Mouse (Mus musculus) liver, adult 2 months (tissue): ENCODE measurements at regions not wholly inside any gene's neighbourhood (a gene's known extent, or its start where the extent isn't known, plus 50 kb on each side); places are given as distances from the start of the nearest gene placed in this dataset.
"Not testable (repeated sequence)": the region's sequence is repeated elsewhere in the genome, so short reads cannot be mapped to it uniquely, and the experiment has no call there.

Source experiments
- DNase-seq: peaks from one replicate; pipeline ENCODE4 v3.0.0-alpha.2; 2011; ENCODE audit warnings: low read depth, low spot score; ENCODE audit errors: extremely low read depth
- H3K27ac ChIP-seq: fragments of 200-500 bp; replicated peaks from 2 replicates; pipeline ENCODE4 v1.5.1; 2012; ENCODE audit warnings: low read depth, mild to moderate bottlenecking, control low read depth, inconsistent platforms, low read length; ENCODE audit not compliant: insufficient read depth
- H3K27me3 ChIP-seq: fragments of 200-500 bp; 2 replicates; pipeline ENCODE4 v1.6.1; 2012; ENCODE audit warnings: mild to moderate bottlenecking, moderate library complexity, low read length, inconsistent platforms; ENCODE audit not compliant: control insufficient read depth, insufficient read depth
- H3K36me3 ChIP-seq: fragments of 200-500 bp; 2 replicates; pipeline ENCODE4 v1.6.1; 2012; ENCODE audit warnings: low read length, inconsistent platforms; ENCODE audit not compliant: control insufficient read depth, insufficient read depth
- H3K4me1 ChIP-seq: fragments of 200-500 bp; 2 replicates; pipeline ENCODE4 v1.6.1; 2011; ENCODE audit warnings: low read length; ENCODE audit not compliant: control insufficient read depth, insufficient read depth
- H3K4me3 ChIP-seq: fragments of 200-500 bp; 2 replicates; pipeline ENCODE4 v1.5.1; 2011; ENCODE audit warnings: low read depth, mild to moderate bottlenecking, control low read depth, low read length, moderate library complexity; ENCODE audit not compliant: insufficient read depth
- H3K79me2 ChIP-seq: fragments of 200-500 bp; 2 replicates; pipeline ENCODE4 v1.6.1; 2012; ENCODE audit warnings: inconsistent platforms, mild to moderate bottlenecking, low read length, moderate library complexity; ENCODE audit not compliant: control insufficient read depth, insufficient read depth
- H3K9ac ChIP-seq: fragments of 200-500 bp; 2 replicates; pipeline ENCODE4 v1.6.1; 2012; ENCODE audit warnings: low read depth, mild to moderate bottlenecking, control low read depth, inconsistent platforms, low read length
- CTCF ChIP-seq: fragments of 200-500 bp; IDR thresholded peaks from 2 replicates; pipeline ENCODE4 v1.5.1; 2011; ENCODE audit warnings: low read depth, low read length, control low read depth
- POLR2A ChIP-seq: fragments of 200-500 bp; IDR thresholded peaks from 2 replicates; pipeline ENCODE4 v1.6.1; 2011; ENCODE audit warnings: low read length, control low read depth; ENCODE audit not compliant: insufficient read depth; ENCODE audit errors: extremely low read depth
- whole genome bisulfite sequencing: fragments of 180-500 bp; shearing (Covaris S2); methylation state at CpG from one replicate; pipeline ENCODE4 v1.1.7; 2018; 5-methylcytosine and 5-hydroxymethylcytosine counted together

DNA sequence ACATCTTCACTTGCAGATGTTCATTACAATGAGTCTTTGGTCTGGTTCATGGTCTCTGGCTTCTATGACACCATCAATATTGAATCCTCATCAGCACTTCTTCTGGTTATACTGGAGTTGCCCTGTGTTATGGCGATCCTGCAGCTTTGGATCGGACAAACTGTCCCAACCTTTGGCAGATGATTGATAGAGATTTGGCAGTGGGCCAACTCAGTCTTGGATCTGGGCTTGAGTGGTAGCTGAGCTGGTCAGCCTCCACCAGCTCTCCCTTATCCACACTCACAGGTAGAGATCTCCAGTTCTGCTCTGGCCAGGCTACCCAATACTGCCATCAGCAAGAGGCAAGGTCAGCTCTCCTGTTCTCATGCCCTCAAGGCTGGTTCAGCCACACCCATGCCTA, 168.4 kb upstream of the Crygf start:
- WGBS, result 25% methylated on average over 2 of the region's 2 CpGs

GRCm38 (mm10) chr1:65761141-65761540, 165.2 kb upstream of the Crygf start:
- Histone ChIP-seq H3K27me3 (no peaks in the 10 kb centered on the region), H3K79me2 (no peaks in the 10 kb centered on the region), H3K27ac (no peak overlapping the region), H3K4me3 (no peak overlapping the region), H3K9ac (no peak overlapping the region), H3K36me3 (no peaks in the 10 kb centered on the region), H3K4me1 (no peaks in the 10 kb centered on the region)
- WGBS, result 77% methylated on average over 2 of the region's 2 CpGs
- DNase-seq, result no peak
- TF ChIP-seq POLR2A (no peak), CTCF (no peak)

More for the DNA sequence above, 168.4 kb upstream of the Crygf start:
- Histone ChIP-seq H3K27ac (no peak overlapping the region), H3K4me3 (no peak overlapping the region), H3K36me3 (no peaks in the 10 kb centered on the region), H3K9ac (no peak overlapping the region), H3K27me3 (no peaks in the 10 kb centered on the region), H3K4me1 (no peaks in the 10 kb centered on the region), H3K79me2 (no peaks in the 10 kb centered on the region)
- peak; percentile 11 for DNase-seq
- no peak for TF ChIP-seq POLR2A
- no peak for TF ChIP-seq CTCF

DNA sequence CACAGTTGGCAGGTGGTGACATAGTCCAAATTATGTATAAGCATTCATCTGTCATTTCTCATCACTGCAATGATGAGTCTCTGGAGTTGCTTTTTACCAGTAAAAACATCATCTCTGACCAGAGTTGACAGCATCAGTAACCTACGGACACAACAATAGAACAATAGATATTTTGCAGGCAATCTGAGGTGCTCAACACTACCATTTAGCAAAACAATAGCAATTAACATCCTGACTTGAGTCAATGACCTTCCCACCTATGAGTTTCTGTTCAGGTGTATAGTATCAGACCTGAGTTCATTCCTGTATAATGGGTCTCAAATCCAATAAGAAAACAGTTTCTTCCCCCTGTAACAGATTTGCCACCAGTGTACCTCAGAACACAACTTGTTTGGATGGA, 126.1 kb upstream of the Crygf start:
- Histone ChIP-seq H3K27me3 (no peaks in the 10 kb centered on the region), H3K27ac (no peak overlapping the region), H3K36me3 (no peaks in the 10 kb centered on the region), H3K79me2 (no peaks in the 10 kb centered on the region), H3K4me1 (no peaks in the 10 kb centered on the region), H3K4me3 (no peak overlapping the region), H3K9ac (no peak overlapping the region)
- no peak for DNase-seq
- WGBS, result 83% methylated on average over 1 of the region's 1 CpGs
- TF ChIP-seq POLR2A (no peak), CTCF (no peak)

DNA sequence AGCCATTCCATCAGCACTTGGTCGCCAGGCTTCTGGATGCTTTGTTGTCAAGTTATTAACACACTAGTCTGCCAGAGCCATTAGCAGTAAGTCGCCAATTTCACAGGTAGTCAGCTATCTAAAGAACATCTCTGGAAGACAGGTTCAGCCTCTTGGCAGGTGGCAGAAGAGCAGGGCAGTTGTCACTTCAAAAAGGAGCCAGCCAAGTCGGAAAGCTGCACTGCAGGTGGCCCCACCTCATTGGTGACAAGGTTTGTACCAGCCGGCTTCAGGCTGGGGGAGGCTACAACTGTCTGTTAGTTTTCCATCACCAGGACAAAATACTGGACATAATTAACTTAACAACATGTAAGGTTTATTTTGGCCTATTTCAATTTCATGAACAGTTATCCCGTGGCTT, 105.5 kb upstream of the Crygf start:
- DNase-seq, result no peak
- H3K4me3 ChIP-seq, result no peak overlapping the region
- H3K27ac ChIP-seq, result no peak overlapping the region
- H3K4me1 ChIP-seq, result no peaks in the 10 kb centered on the region
- H3K9ac ChIP-seq, result no peak overlapping the region
- H3K79me2 ChIP-seq, result no peaks in the 10 kb centered on the region
- H3K36me3 ChIP-seq, result no peaks in the 10 kb centered on the region
- no peaks in the 10 kb centered on the region for H3K27me3 ChIP-seq
- TF ChIP-seq CTCF (no peak), POLR2A (no peak)
- WGBS, result 76% methylated on average over 5 of the region's 5 CpGs

- WGBS, result 58% methylated on average over 2 of the region's 2 CpGs
- H3K4me3 ChIP-seq, result no peak overlapping the region
- TF ChIP-seq CTCF, result no peak
- H3K9ac ChIP-seq, result no peak overlapping the region
- no peaks in the 10 kb centered on the region for H3K27me3 ChIP-seq
- H3K4me1 ChIP-seq, result peaks cover 2% of the 10 kb centered on the region; the same call in 1 of the 2 replicates
- H3K79me2 ChIP-seq, result no peaks in the 10 kb centered on the region
- H3K27ac ChIP-seq, result no peak overlapping the region
- no peaks in the 10 kb centered on the region for H3K36me3 ChIP-seq
- peak; percentile 65 for DNase-seq
Observed at GRCm38 (mm10) chr1:65841116-65841515, 85.2 kb upstream of the Crygf start.

DNA sequence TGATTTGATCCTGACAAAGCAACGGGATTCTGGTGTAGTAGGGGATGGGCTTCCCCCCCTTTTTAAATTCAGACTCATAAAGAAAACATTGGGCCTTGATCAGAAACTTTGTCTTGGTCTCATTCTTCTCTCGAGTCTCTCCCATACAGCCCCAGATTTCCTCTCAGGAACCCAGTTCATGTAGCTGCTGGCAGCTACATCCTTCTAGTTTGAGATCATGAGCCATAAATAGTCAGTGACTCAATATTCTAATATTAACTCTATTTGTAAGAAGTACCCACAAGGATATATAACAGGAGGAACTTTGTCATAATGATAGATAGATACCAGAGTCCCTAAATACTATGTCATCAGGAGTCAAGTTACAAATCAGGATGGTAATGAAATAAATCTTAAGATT, 79.3 kb upstream of the Crygf start:
- H3K36me3 ChIP-seq, result no peaks in the 10 kb centered on the region
- no peak for DNase-seq
- TF ChIP-seq POLR2A, result no peak
- TF ChIP-seq CTCF, result no peak

DNA sequence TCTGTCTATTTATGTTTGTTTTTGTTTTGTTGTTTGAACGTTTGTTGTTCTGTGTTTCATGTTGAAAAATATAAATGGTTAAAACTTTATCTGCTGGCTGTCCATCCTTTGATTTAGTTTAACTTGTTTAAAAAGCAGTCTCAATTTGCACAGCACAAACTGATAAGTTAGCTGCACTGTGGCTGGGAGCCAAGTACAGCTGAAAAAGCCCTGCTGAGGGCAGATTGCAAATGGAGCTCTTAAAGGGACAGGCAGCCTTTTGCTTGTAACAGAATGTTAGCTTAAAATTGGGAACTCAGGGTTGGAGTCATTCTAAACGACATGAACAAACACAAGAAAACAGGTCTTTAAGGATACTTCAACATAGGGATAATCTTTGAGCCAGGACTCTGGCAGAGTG, 52.6 kb upstream of the Crygf start:
- peak; percentile 15 for DNase-seq
- not testable (repeated sequence) for H3K27me3 ChIP-seq, H3K36me3 ChIP-seq, H3K27ac ChIP-seq, H3K79me2 ChIP-seq, H3K9ac ChIP-seq, H3K4me1 ChIP-seq, H3K4me3 ChIP-seq
- 31% methylated on average over 2 of the region's 2 CpGs for WGBS

More for the DNA sequence above, 79.3 kb upstream of the Crygf start:
- Histone ChIP-seq H3K27ac (no peak overlapping the region), H3K9ac (no peak overlapping the region), H3K27me3 (no peaks in the 10 kb centered on the region), H3K4me1 (no peaks in the 10 kb centered on the region), H3K79me2 (no peaks in the 10 kb centered on the region), H3K4me3 (no peak overlapping the region)
- WGBS, result 53% methylated on average over 2 of the region's 2 CpGs
